Mouse (Mus musculus): ENCODE measurements at regions not wholly inside any gene's neighbourhood (a gene's known extent, or its start where the extent isn't known, plus 50 kb on each side); places are given as distances from the start of the nearest gene placed in this dataset.

GRCm38 (mm10) chr1:120753406-120753805, 151.2 kb downstream of the En1 start:
- TF ChIP-seq GATA1 (IDR thresholded peaks at IDR 0.05; ENCODE audit: borderline replicate concordance, low read length) (no peak), FLI1 (IDR thresholded peaks at IDR 0.05; ENCODE audit: low read length) (no peak)
